Mouse (Mus musculus) limb, embryonic 14.5 days (tissue): ENCODE data around the gene Hsf4. TPM values are rescaled to one million over a fixed set of nuclear protein-coding genes. Genes with fewer than 3 reads are reported as not detected.

Source experiments
- ATAC-seq: fragments of 200-750 bp; cut with Nextera tagmentation; 2 replicates; pipeline ENCODE4 v1.8.0; 2017; ENCODE audit warnings: low read depth, moderate number of reproducible peaks, moderate TSS enrichment; ENCODE audit not compliant: low FRiP score
- DNase-seq: peaks from one replicate; pipeline ENCODE4 v3.0.0-alpha.2; 2015; ENCODE audit warnings: low spot score
- H3K27ac ChIP-seq: fragments of 300-500 bp; sonication (generic); replicated peaks from 2 replicates; pipeline ENCODE4 v1.5.1; 2014; ENCODE audit warnings: low read depth, mild to moderate bottlenecking, low read length, moderate library complexity, mixed read lengths
- H3K27me3 ChIP-seq: fragments of 300-500 bp; sonication (generic); 2 replicates; pipeline ENCODE4 v1.6.1; 2014; ENCODE audit warnings: low read length, mixed read lengths; ENCODE audit not compliant: control insufficient read depth, insufficient read depth
- H3K36me3 ChIP-seq: fragments of 300-500 bp; sonication (generic); 2 replicates; pipeline ENCODE4 v1.6.1; 2014; ENCODE audit warnings: mild to moderate bottlenecking, low read length, moderate library complexity, mixed read lengths; ENCODE audit not compliant: control insufficient read depth, insufficient read depth
- H3K4me1 ChIP-seq: fragments of 300-500 bp; sonication (generic); 2 replicates; pipeline ENCODE4 v1.6.1; 2014; ENCODE audit warnings: antibody characterized with exemption, low read length, mixed read lengths; ENCODE audit not compliant: control insufficient read depth, insufficient read depth
- H3K4me2 ChIP-seq: fragments of 300-500 bp; sonication (generic); replicated peaks from 2 replicates; pipeline ENCODE4 v1.6.1; 2014; ENCODE audit warnings: low read depth, mild to moderate bottlenecking, low read length, moderate library complexity; ENCODE audit not compliant: severe bottlenecking
- H3K4me3 ChIP-seq: fragments of 300-500 bp; sonication (generic); replicated peaks from 2 replicates; pipeline ENCODE4 v1.5.1; 2014; ENCODE audit warnings: low read length
- H3K9ac ChIP-seq: fragments of 300-500 bp; sonication (generic); 2 replicates; pipeline ENCODE4 v1.6.1; 2014; ENCODE audit warnings: mild to moderate bottlenecking, low read depth, low read length, moderate library complexity; ENCODE audit not compliant: severe bottlenecking
- H3K9me3 ChIP-seq: fragments of 300-500 bp; sonication (generic); 2 replicates; pipeline ENCODE4 v1.6.1; 2016; ENCODE audit warnings: low read length; ENCODE audit not compliant: control insufficient read depth
- POLR2A ChIP-seq: fragments of 200-500 bp; IDR thresholded peaks from 2 replicates; pipeline ENCODE4 v1.8.0; 2012; ENCODE audit warnings: inconsistent platforms, mild to moderate bottlenecking, moderate library complexity, borderline replicate concordance; ENCODE audit not compliant: insufficient read depth, insufficient read length; ENCODE audit errors: extremely low read depth
- WGBS: fragments of 180-500 bp; shearing (Covaris S2); extraction: QIAGEN DNeasy Blood & Tissue Kit; methylation state at CpG from one replicate; pipeline ENCODE4 v1.1.7; 2014; 5-methylcytosine and 5-hydroxymethylcytosine counted together
- polyA plus RNA-seq, 2 experiments: library from polyadenylated mRNA; depleted of rRNA in 1 of 2; stranded (reverse) in 1 of 2; unstranded in 1 of 2; fragments of >200 nt; fragmentation: Nextera tagmentation in 1 of 2; extraction: Ambion mirVana in 1 of 2; gene quantifications; 2 replicates each; pipeline versions ENCODE4 v1.2.1 to v1.2.3; 2012 to 2014

Hsf4 gene
- polyA plus RNA-seq, 2 experiments: 0.14 to 0.62 TPM

- no peaks in the 10 kb centered on the region; the same call in 1 of the 2 replicates for H3K9me3 ChIP-seq
- H3K4me2 ChIP-seq: peak overlapping the region; percentile 74
- TF ChIP-seq POLR2A: no peak
- H3K4me3 ChIP-seq: peak overlapping the region; percentile 66
- DNase-seq (no peak), ATAC-seq (no peak)
- H3K27ac ChIP-seq: no peak overlapping the region
- peaks cover 69% of the 10 kb centered on the region for H3K27me3 ChIP-seq
- H3K9ac ChIP-seq: peak overlapping the region; percentile 59
- H3K36me3 ChIP-seq: no peaks in the 10 kb centered on the region
- H3K4me1 ChIP-seq: peaks cover 25% of the 10 kb centered on the region
- 13% methylated on average over 10 of the region's 10 CpGs for WGBS
Measured at GRCm38 (mm10) chr8:105265128-105265527, 4.5 kb upstream of the Hsf4 start.

GRCm38 (mm10) chr8:105266775-105267174 lies 2.8 kb upstream of the Hsf4 start:
- H3K9ac ChIP-seq: no peak overlapping the region
- H3K27me3 ChIP-seq: peaks cover 73% of the 10 kb centered on the region
- no peak for TF ChIP-seq POLR2A
- H3K9me3 ChIP-seq: no peaks in the 10 kb centered on the region
- no peak overlapping the region for H3K27ac ChIP-seq
- H3K4me3 ChIP-seq: no peak overlapping the region
- peaks cover 33% of the 10 kb centered on the region for H3K4me1 ChIP-seq
- ATAC-seq: no peak
- H3K36me3 ChIP-seq: no peaks in the 10 kb centered on the region
- H3K4me2 ChIP-seq: no peak overlapping the region
- 18% methylated on average over 13 of the region's 13 CpGs for WGBS
- no peak for DNase-seq

DNA sequence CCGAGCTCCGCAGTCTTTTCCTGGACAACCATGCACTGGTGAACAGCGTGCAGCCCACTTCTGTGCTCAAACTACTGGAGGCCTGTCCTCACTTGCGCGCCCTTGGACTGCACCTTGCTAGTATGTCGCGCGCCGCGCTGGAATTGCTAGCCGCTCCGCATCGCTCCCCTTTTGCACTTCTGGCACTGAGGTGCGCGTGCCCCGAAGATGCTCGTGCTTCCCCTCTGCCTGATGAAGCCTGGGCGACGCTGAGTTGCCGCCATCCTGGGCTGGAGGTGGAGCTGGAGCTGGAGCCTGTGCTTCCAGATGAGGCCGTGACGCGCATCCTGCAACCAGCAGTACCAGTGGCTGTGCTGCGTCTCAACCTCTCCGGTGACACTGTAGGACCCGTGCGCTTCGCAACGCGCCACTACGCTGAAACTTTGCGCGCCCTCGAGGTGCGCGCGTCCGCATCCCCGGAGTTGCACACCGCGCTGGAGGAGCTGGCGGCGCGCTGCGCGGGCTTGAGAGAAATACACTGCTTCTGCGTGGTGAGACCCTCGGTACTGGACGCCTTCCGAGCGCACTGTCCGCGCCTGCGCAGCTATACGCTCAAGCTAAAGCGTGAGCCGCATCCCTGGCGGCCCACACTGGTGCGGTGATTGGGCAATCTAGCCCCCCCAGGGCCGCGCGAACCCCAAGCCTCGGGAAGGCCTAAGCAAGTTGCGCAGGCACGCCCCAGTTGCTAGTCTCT lies 1.1 kb upstream of the Hsf4 start:
- peaks cover 33% of the 10 kb centered on the region for H3K4me1 ChIP-seq
- peak overlapping the region; percentile 86 for H3K4me2 ChIP-seq
- peak overlapping the region; percentile 44 for H3K4me3 ChIP-seq
- TF ChIP-seq POLR2A: 0 out of 2 replicates have a peak, but pooled peaks have one; percentile 15
- DNase-seq (peak; percentile 79), ATAC-seq (peak; percentile 67)
- H3K36me3 ChIP-seq: no peaks in the 10 kb centered on the region
- under 1% methylated on average over 55 of the region's 65 CpGs for WGBS
- H3K9me3 ChIP-seq: no peaks in the 10 kb centered on the region
- H3K27me3 ChIP-seq: peaks cover 81% of the 10 kb centered on the region
- peak overlapping the region; percentile 44 for H3K9ac ChIP-seq
- H3K27ac ChIP-seq: no peak overlapping the region

- Histone ChIP-seq H3K4me3 (peak overlapping the region; percentile 44), H3K27ac (no peak overlapping the region), H3K36me3 (no peaks in the 10 kb centered on the region), H3K9me3 (no peaks in the 10 kb centered on the region), H3K4me2 (peak overlapping the region; percentile 86), H3K4me1 (peaks cover 33% of the 10 kb centered on the region), H3K27me3 (peaks cover 81% of the 10 kb centered on the region), H3K9ac (peak overlapping the region; percentile 29; the same call in 1 of the 2 replicates)
- no peak for DNase-seq
- WGBS: under 1% methylated on average over 10 of the region's 10 CpGs
- no peak for TF ChIP-seq POLR2A
- ATAC-seq: no peak
Measured at GRCm38 (mm10) chr8:105269075-105269458, 534 bp upstream of the Hsf4 start.

GRCm38 (mm10) chr8:105270101-105270915 lies 707 bp downstream of the Hsf4 start:
- peak overlapping the region; percentile 29; the same call in 1 of the 2 replicates for H3K9ac ChIP-seq
- DNase-seq: no peak

More at GRCm38 (mm10) chr8:105270101-105270915, 707 bp downstream of the Hsf4 start:
- Histone ChIP-seq H3K9me3 (no peaks in the 10 kb centered on the region), H3K27me3 (peaks cover 89% of the 10 kb centered on the region), H3K4me2 (peak overlapping the region; percentile 86), H3K27ac (no peak overlapping the region), H3K36me3 (no peaks in the 10 kb centered on the region), H3K4me3 (peak overlapping the region; percentile 44), H3K4me1 (peaks cover 24% of the 10 kb centered on the region)
- TF ChIP-seq POLR2A: no peak
- no peak for ATAC-seq
- 4% methylated on average over 39 of the region's 39 CpGs for WGBS
